Mouse (Mus musculus) cerebellum, adult 9-10 months (tissue): ENCODE results near the gene Rexo4.

Source experiments
- DNase-seq: peaks from one replicate; pipeline ENCODE4 v3.0.0; 2022

Gene Rexo4

DNA sequence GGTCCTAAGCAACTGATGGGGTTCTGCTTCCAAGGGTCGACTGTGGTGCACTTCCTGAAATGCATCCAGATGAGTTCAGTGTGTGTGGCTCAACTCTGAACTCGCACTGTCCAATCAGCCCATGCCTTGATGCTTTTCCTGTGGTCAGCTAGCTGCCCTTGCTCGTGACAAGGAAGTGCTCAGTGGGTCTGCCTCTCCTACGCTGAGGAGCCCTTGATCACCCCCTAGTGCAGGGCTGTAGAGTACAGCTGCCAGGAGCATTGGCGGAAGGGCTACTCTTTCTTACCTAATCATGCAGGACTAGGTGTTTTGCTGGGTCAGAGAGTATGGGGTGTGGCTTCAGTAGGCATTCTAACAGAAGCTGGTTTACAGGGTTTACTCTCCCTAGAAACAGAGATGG, 22.6 kb downstream of the Rexo4 start:
- DNase-seq, result no peak

DNA sequence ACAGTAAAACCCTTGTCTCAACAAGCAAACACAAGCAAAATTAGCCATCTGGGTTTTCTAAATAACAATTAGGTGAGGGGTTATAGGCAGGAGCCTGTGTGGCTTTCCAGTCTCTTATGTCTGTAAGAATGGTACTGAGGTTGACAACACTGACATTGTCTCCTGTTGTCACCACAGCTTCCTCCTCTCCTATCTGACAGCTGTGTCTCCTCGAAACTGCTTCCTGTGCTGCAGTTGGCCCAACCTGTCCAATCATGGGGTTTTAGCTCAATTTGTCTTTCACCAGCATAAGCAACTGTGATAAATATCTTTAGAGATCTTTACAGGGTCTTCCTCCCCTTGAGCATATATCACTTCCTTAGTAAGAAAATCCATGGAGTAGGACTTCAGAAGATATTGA, 27.8 kb downstream of the Rexo4 start:
- DNase-seq, result no peak

- no peak for DNase-seq
Observed at GRCm38 (mm10) chr2:26935286-26935685, 28.9 kb downstream of the Rexo4 start.

GRCm38 (mm10) chr2:26933304-26934055, 30.7 kb downstream of the Rexo4 start, which contains the start of the genes Surf4 and Stkld1:
TSS of gene Surf4 (minus strand) at chr2:26933928.
TSS of gene Stkld1 (plus strand) at chr2:26934047.
- peak; percentile 89 for DNase-seq

DNA sequence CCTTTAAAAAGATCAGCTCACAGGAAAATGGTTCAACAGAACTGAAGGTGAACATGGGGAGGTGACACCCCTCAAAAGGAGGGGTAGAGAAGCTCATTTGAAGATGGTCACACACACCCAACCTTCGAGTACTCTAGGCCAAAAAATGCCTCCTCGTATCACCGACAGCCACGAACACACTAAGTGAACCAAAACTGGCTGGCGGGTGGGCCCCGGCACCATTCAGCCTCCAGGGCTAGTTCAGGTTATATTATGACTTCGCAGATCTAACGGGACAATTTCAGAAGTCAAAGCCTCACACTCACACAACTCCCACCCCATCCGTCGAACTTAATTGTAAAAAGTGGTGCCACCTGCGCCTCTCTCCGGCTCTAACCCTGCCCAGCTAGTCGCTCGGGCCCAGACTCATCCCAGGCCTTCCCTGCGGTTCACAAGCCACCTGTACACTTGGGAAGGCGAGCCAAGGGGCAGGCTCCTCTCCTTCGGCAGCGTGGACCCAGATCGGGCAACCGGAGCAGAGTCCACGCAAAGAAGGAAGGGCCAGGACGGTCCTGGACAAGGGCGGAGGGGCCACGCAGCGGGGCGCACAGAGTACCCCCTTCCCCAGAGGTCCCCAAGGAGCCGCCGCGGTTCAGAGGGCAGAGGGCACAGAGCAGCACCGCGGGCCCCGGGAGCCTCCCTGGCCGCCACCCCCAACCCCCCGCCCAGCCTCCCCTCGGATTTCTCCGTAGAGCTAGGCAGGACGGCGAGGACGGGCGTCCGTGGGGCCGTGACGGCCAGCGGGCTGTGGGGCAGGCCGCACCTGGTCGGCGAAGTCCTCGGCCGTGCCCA, 31.5 kb downstream of the Rexo4 start:
- peak; percentile 62 for DNase-seq

- peak; percentile 84 for DNase-seq
Observed at GRCm38 (mm10) chr2:26930390-26930789, 33.8 kb downstream of the Rexo4 start.

- no peak for DNase-seq
Observed at GRCm38 (mm10) chr2:26927745-26928476, 36.3 kb downstream of the Rexo4 start.

DNA sequence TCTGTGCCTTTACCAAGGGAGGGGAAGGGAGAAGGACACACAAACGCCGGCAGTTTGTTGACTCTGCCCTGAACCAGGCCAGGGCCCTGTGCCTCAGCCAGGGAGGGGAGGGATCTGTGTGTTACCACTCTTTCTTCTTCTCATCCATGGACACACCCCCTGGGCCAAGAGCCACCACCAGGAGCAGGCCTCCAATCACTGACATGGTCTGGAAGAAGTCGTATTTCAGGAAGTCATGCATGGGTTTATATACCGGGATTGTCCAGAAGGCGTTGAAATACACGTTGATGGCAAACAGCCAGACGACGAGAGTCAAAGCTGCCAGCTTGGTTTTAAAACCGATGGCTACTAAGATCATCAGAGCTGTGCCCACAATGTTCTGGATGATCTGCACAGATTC, 42.4 kb downstream of the Rexo4 start:
- no peak for DNase-seq

- DNase-seq, result no peak
Observed at GRCm38 (mm10) chr2:26920190-26920855, 43.9 kb downstream of the Rexo4 start.

GRCm38 (mm10) chr2:26919684-26920083, 44.5 kb downstream of the Rexo4 start:
- DNase-seq, result no peak

DNA sequence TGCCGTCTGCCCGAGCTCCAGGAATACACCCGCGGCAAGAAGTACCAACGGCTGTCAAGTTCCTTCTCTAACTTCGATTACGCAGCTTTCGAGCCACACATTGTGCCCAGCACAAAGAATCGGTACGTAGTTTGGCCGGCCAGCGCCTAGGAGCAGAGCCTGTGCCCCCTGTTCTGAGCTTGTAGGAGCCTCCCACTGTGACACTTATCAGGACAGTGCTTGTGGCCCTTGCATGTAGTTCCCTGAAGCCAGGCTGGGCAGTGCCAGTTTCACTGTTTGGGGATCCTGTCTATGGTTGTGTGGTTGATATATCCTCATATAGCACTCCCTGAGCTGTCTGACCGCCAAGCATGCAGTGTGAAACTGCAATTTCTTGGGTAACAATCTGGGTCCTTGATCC, 47.4 kb downstream of the Rexo4 start:
- DNase-seq, result no peak

- peak; percentile 83 for DNase-seq
Observed at GRCm38 (mm10) chr2:26915927-26916728, 48.1 kb downstream of the Rexo4 start, which contains the start of the genes Surf2 and Surf1. TSS of gene Surf2 (plus strand) at chr2:26916367. TSS of gene Surf1 (minus strand) at chr2:26916530.

DNA sequence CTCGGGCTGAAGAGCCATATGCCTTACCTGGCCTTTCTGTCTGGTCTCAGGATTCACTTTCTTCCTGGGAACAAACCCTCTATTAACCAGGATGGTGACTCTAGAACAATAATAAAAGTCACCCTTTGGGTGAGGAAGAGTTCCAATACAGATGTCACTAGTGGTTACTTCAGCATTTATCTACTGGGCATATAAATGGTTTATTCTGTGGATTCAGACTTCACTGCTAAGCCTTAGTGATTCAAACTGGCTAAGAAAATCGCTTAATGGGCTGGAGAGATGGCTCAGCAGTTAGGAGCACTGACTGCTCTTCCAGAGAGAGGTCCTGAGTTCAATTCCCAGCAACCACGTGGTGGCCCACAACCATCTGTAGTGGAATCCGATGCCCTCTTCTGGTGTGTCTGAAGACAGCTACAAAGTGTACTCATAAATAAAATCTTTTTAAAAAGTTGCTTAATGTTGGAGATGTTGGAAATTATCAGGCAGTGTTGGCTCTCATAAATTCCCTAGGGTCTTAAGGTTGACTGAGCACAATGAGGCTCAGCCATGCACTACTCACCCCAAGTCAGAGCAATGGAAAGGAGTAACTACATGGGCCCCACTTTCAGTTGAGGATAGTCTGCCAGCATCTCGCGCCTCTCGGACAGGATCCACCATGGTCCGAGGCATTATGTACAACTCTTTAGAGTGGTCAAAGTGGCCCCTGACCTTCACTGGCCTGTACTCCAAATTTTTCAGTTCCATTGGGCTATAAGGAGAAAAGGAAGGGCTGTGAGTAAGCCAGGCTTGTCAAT, 49.8 kb downstream of the Rexo4 start:
- no peak for DNase-seq

DNA sequence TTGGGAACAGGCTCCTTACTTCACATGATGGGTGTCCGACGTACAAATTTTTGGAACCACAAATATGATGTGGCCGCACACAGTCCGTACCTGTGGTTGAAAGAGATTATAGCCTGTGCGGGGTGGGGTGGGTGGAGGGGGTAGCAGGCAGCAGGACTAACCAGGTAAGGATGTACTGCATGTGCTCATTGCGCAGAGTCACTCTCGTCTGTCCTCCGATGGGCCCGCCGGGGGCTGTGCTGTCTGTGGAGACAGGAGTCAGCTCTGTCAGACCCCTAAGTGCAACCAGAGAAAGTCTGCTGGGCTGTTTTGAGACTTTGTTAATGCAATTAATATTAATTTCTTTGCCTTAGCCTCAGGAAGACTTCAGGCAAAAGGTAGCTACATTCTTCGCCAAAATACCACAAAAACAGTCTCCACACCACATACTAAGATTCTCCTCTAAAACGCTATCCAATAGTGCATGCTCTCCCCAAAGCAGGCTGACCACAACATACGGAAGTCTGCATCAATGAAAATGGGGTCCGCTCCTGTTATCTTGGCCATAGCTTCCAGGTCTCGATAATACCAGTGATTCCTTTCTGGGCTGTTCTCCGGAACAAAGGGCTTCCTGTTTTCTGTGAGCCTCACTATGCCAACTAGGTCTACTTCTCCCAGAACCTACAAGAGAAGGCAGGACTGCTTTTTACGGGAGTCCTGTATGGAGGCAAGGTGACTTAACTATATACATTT, 50.6 kb downstream of the Rexo4 start:
- no peak for DNase-seq

- peak; percentile 42 for DNase-seq
Observed at GRCm38 (mm10) chr2:26912253-26912770, 51.9 kb downstream of the Rexo4 start.

DNA sequence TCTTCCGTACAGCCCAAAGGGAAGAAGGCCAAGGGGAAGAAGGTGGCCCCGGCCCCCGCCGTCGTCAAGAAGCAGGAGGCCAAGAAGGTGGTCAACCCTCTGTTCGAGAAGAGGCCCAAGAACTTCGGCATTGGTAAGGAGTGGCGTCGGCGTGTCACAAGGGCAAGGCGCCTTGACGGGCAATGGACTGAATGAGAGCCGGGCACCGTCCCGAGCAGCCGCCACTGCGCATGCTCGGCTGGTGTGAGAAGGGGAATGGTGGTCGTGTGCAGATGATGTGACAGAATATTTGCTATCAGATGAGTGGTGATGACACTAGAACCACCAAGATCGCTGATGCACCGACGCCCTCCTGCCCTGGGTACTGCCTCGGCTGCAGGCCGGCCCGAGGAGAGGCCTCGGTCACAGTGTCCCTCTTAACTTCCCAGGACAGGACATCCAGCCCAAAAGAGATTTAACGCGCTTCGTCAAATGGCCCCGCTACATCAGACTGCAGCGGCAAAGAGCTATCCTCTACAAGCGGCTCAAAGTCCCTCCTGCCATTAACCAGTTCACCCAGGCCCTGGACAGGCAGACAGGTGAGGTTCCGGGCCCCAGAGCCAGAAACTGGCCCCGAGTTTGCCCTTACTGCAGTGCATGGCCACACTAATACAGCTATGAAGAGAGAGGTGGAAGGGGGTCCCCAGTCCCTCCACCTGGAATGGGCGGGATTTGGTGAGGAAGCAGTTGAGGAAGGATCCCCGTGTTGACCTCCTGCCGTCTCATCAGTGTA, 53.0 kb downstream of the Rexo4 start:
- peak; percentile 50 for DNase-seq

- peak; percentile 100 for DNase-seq
Observed at GRCm38 (mm10) chr2:26910124-26910993, 53.8 kb downstream of the Rexo4 start, which contains the start of the genes Med22 and Rpl7a. TSS of gene Med22 (minus strand) at chr2:26910677. TSS of gene Rpl7a (plus strand) at chr2:26910764.

- DNase-seq, result no peak
Observed at GRCm38 (mm10) chr2:26909387-26909784, 54.8 kb downstream of the Rexo4 start.
